Mouse (Mus musculus) neural tube, embryonic 13.5 days (tissue): ENCODE data around the gene Myo1h. TPM values are rescaled to one million over a fixed set of nuclear protein-coding genes. Genes with fewer than 3 reads are reported as not detected.

Experiments used
- ATAC-seq: fragments of 200-750 bp; cut with Nextera tagmentation; 2 replicates; pipeline ENCODE4 v1.8.0; 2017; ENCODE audit warnings: low read depth, mild to moderate bottlenecking, moderate TSS enrichment, moderate library complexity
- H3K27ac ChIP-seq: fragments of 300-500 bp; sonication (generic); replicated peaks from 2 replicates; pipeline ENCODE4 v1.5.1; 2015; ENCODE audit warnings: moderate library complexity, mild to moderate bottlenecking, inconsistent platforms
- H3K27me3 ChIP-seq: fragments of 300-500 bp; sonication (generic); 2 replicates; pipeline ENCODE4 v1.6.1; 2015; ENCODE audit warnings: mild to moderate bottlenecking, inconsistent platforms
- H3K36me3 ChIP-seq: fragments of 300-500 bp; sonication (generic); 2 replicates; pipeline ENCODE4 v1.6.1; 2015; ENCODE audit warnings: mild to moderate bottlenecking, inconsistent platforms
- H3K4me1 ChIP-seq: fragments of 300-500 bp; sonication (generic); replicated peaks from 2 replicates; pipeline ENCODE4 v1.6.1; 2015; ENCODE audit warnings: inconsistent platforms
- H3K4me2 ChIP-seq: fragments of 300-500 bp; sonication (generic); 2 replicates; pipeline ENCODE4 v1.6.1; 2015; ENCODE audit warnings: inconsistent platforms, mild to moderate bottlenecking, moderate library complexity
- H3K4me3 ChIP-seq: fragments of 300-500 bp; sonication (generic); 2 replicates; pipeline ENCODE4 v1.5.1; 2015; ENCODE audit warnings: mild to moderate bottlenecking, inconsistent platforms
- H3K9ac ChIP-seq: fragments of 300-500 bp; sonication (generic); 2 replicates; pipeline ENCODE4 v1.6.1; 2015; ENCODE audit warnings: moderate library complexity, mild to moderate bottlenecking, inconsistent platforms
- H3K9me3 ChIP-seq: fragments of 300-500 bp; sonication (generic); 2 replicates; pipeline ENCODE4 v1.6.1; 2016; ENCODE audit warnings: inconsistent platforms
- WGBS: fragments of 180-500 bp; shearing (Covaris S2); methylation state at CpG from one replicate; pipeline ENCODE4 v1.1.7; 2015; 5-methylcytosine and 5-hydroxymethylcytosine counted together
- microRNA-seq: library from miRNA; unstranded; fragments of <30 nt; microRNA quantifications from one replicate; pipeline ENCODE4, GENCODE M21; 2016
- polyA plus RNA-seq: library from polyadenylated mRNA; unstranded; fragments of >200 nt; fragmentation: Nextera tagmentation; extraction: Ambion mirVana; gene quantifications from 2 replicates; pipeline ENCODE4 v1.2.1, GENCODE M21; 2015

Myo1h gene
- polyA plus RNA-seq, 1 experiment from 2014 or later: 0.38 TPM

DNA sequence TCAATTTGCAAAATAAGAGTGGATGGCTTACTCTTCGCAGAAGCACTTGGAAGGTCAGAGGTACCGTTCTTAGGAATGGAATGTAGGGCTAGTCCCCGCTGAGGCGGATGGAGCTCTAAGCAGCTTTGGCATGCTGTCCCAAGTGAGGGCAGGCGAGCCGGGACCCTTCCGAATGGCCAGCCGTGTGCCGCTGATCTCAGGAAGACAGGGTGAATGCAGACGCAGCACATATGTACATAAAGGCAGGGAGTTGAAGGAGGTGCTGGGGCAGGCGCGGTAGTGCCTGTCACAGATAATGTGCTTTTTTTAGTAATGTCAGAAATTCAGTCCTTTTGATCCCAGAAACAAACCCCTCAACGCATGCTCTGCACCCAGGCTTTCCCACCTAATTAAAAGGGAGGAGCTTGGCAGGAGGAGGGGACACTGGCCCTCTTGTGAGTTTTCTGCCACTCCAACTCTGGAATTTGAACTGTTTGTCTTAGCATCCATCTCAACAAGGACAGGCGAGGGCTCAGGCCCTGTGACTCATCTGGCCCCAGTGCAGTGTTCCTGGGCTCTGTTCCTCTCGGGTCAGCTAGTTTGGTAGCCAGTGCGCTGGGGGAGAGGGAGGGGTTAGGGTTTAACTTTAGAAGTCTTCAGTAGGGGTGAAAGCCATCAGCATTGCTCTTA lies 124.2 kb downstream of the Myo1h start:
- Histone ChIP-seq H3K27me3 (no peaks in the 10 kb centered on the region), H3K9me3 (no peaks in the 10 kb centered on the region), H3K4me3 (no peak overlapping the region), H3K9ac (no peak overlapping the region), H3K4me1 (no peaks in the 10 kb centered on the region), H3K36me3 (peaks cover 100% of the 10 kb centered on the region), H3K27ac (no peak overlapping the region), H3K4me2 (no peak overlapping the region)
- 86% methylated on average over 16 of the region's 16 CpGs for WGBS
- ATAC-seq: no peak

Small RNAs within 50 kb of the gene (microRNA-seq; reads per million reads assigned to microRNA genes)
- not detected for gene Mir7027

Other genes starting within 250 kb of the Myo1h start
- gene Usp30, start 223.7 kb upstream of the Myo1h start, polyA plus RNA-seq: 15.3 and 16.4 TPM in 2 replicates
- gene Svop, start 197.6 kb upstream of the Myo1h start, polyA plus RNA-seq: 71.9 and 79.6 TPM in 2 replicates
- gene Alkbh2, start 160.9 kb upstream of the Myo1h start, polyA plus RNA-seq: 7.3 and 9.7 TPM in 2 replicates
- gene Ung, start 158.8 kb upstream of the Myo1h start, polyA plus RNA-seq: 9.0 and 9.6 TPM in 2 replicates
- gene Acacb, start 142.6 kb upstream of the Myo1h start, polyA plus RNA-seq: 3.1 and 3.3 TPM in 2 replicates
- 0.25 and 0.32 TPM in 2 replicates for gene Foxn4, start 15.4 kb upstream of the Myo1h start, polyA plus RNA-seq
- gene Kctd10, start 91.3 kb downstream of the Myo1h start, polyA plus RNA-seq: 73.0 and 82.3 TPM in 2 replicates
- 40.3 and 42.5 TPM in 2 replicates for gene Ube3b, start 91.4 kb downstream of the Myo1h start, polyA plus RNA-seq
- 25.2 and 28.2 TPM in 2 replicates for gene Mmab, start 154.9 kb downstream of the Myo1h start, polyA plus RNA-seq
- 50.5 and 57.5 TPM in 2 replicates for gene Mvk, start 155.1 kb downstream of the Myo1h start, polyA plus RNA-seq